Mouse (Mus musculus) midbrain, embryonic 11.5 days (tissue): ENCODE results near the gene Vars. TPM values are rescaled to one million over a fixed set of nuclear protein-coding genes. Genes with fewer than 3 reads are reported as not detected.
"Not testable (repeated sequence)": the region's sequence is repeated elsewhere in the genome, so short reads cannot be mapped to it uniquely, and the experiment has no call there.

Experiments used
- ATAC-seq: fragments of 200-750 bp; cut with Nextera tagmentation; 2 replicates; pipeline ENCODE4 v1.8.0; 2017; ENCODE audit warnings: moderate TSS enrichment, moderate library complexity; ENCODE audit not compliant: low FRiP score
- DNase-seq: peaks from one replicate; pipeline ENCODE4 v3.0.0; 2015; ENCODE audit warnings: low spot score; ENCODE audit errors: missing footprints
- H3K27ac ChIP-seq: fragments of 300-500 bp; sonication (generic); 2 replicates; pipeline ENCODE4 v1.5.1; 2014; ENCODE audit warnings: low read depth, low read length
- H3K27me3 ChIP-seq: fragments of 300-500 bp; sonication (generic); 2 replicates; pipeline ENCODE4 v1.6.1; 2014; ENCODE audit warnings: mild to moderate bottlenecking, low read length, moderate library complexity, mixed read lengths; ENCODE audit not compliant: control insufficient read depth, insufficient read depth
- H3K36me3 ChIP-seq: fragments of 300-500 bp; sonication (generic); 2 replicates; pipeline ENCODE4 v1.6.1; 2014; ENCODE audit warnings: mild to moderate bottlenecking, low read length, moderate library complexity, mixed read lengths; ENCODE audit not compliant: control insufficient read depth, insufficient read depth
- H3K4me1 ChIP-seq: fragments of 300-500 bp; sonication (generic); 2 replicates; pipeline ENCODE4 v1.6.1; 2014; ENCODE audit warnings: low read length; ENCODE audit not compliant: control insufficient read depth, insufficient read depth
- H3K4me2 ChIP-seq: fragments of 300-500 bp; sonication (generic); 2 replicates; pipeline ENCODE4 v1.6.1; 2014; ENCODE audit warnings: mild to moderate bottlenecking, moderate library complexity
- H3K4me3 ChIP-seq: fragments of 300-500 bp; sonication (generic); 2 replicates; pipeline ENCODE4 v1.5.1; 2014; ENCODE audit warnings: low read depth, low read length
- H3K9ac ChIP-seq: fragments of 300-500 bp; sonication (generic); 2 replicates; pipeline ENCODE4 v1.6.1; 2014; ENCODE audit warnings: low read length
- H3K9me3 ChIP-seq: fragments of 300-500 bp; sonication (generic); 2 replicates; pipeline ENCODE4 v1.6.1; 2016; ENCODE audit warnings: low read length; ENCODE audit not compliant: control insufficient read depth
- WGBS: fragments of 180-500 bp; shearing (Covaris S2); extraction: QIAGEN DNeasy Blood & Tissue Kit; methylation state at CpG from one replicate; pipeline ENCODE4 v1.1.7; 2014; 5-methylcytosine and 5-hydroxymethylcytosine counted together
- polyA plus RNA-seq: library from polyadenylated mRNA; unstranded; fragments of >200 nt; fragmentation: Nextera tagmentation; extraction: Ambion mirVana; gene quantifications from 2 replicates; pipeline ENCODE4 v1.2.1, GENCODE M21; 2014

The Vars gene
- polyA plus RNA-seq, 1 experiment from 2014 or later: 81.2 TPM

- H3K36me3 ChIP-seq, H3K4me3 ChIP-seq, H3K27me3 ChIP-seq, H3K27ac ChIP-seq, H3K9ac ChIP-seq, H3K4me1 ChIP-seq, DNase-seq, ATAC-seq, H3K4me2 ChIP-seq, H3K9me3 ChIP-seq: not testable (repeated sequence)
- WGBS: 36% methylated on average over 30 of the region's 40 CpGs
Observed at GRCm38 (mm10) chr17:34957291-34957690, 43.5 kb upstream of the Vars start.

- H3K9me3 ChIP-seq, ATAC-seq, H3K4me2 ChIP-seq, DNase-seq, H3K4me1 ChIP-seq, H3K27me3 ChIP-seq, H3K36me3 ChIP-seq, H3K9ac ChIP-seq, H3K27ac ChIP-seq, H3K4me3 ChIP-seq: not testable (repeated sequence)
- WGBS: 29% methylated on average over 19 of the region's 40 CpGs
Observed at GRCm38 (mm10) chr17:34957966-34958365, 42.8 kb upstream of the Vars start.

- DNase-seq, H3K4me1 ChIP-seq, H3K36me3 ChIP-seq, ATAC-seq, H3K27me3 ChIP-seq, H3K9me3 ChIP-seq, H3K27ac ChIP-seq, H3K9ac ChIP-seq: not testable (repeated sequence)
- WGBS: 1% methylated on average over 22 of the region's 47 CpGs
- Histone ChIP-seq H3K4me3 (peak overlapping the region; percentile 25; the same call in 1 of the 2 replicates), H3K4me2 (peak overlapping the region; percentile 77)
Observed at GRCm38 (mm10) chr17:34958734-34959129, 42.1 kb upstream of the Vars start.

GRCm38 (mm10) chr17:34959130-34959778 is 41.5 kb upstream of the Vars start, which contains the start of gene Hspa1b:
Hspa1b (minus strand) TSS chr17:34959238.
- Histone ChIP-seq H3K4me3 (peak within 1 kb of the TSS; percentile 42), H3K4me2 (peak within 1 kb of the TSS; percentile 77), H3K27ac (peak within 1 kb of the TSS; percentile 56; the same call in 1 of the 2 replicates), H3K9ac (peak within 1 kb of the TSS; percentile 64)
- H3K9me3 ChIP-seq, H3K27me3 ChIP-seq, H3K36me3 ChIP-seq, H3K4me1 ChIP-seq: not testable (repeated sequence)
- under 1% methylated on average over 30 of the region's 32 CpGs for WGBS
- ATAC-seq: peak; percentile 95
- peak; percentile 97 for DNase-seq

GRCm38 (mm10) chr17:34959881-34960515 is 40.8 kb upstream of the Vars start:
- 13% methylated on average over 12 of the region's 12 CpGs for WGBS
- Histone ChIP-seq H3K9me3 (no peaks in the 10 kb centered on the region), H3K27me3 (peaks cover 5% of the 10 kb centered on the region), H3K36me3 (no peaks in the 10 kb centered on the region), H3K9ac (peak overlapping the region; percentile 64), H3K4me3 (peak overlapping the region; percentile 42), H3K4me1 (peaks cover 4% of the 10 kb centered on the region), H3K27ac (peak overlapping the region; percentile 56; the same call in 1 of the 2 replicates), H3K4me2 (peak overlapping the region; percentile 77)
- DNase-seq (peak; percentile 88), ATAC-seq (no peak)

GRCm38 (mm10) chr17:34960702-34961493 is 39.9 kb upstream of the Vars start:
- Histone ChIP-seq H3K27me3 (peaks cover 5% of the 10 kb centered on the region), H3K9ac (no peak overlapping the region)
- ATAC-seq: no peak

GRCm38 (mm10) chr17:34962125-34962524 is 38.7 kb upstream of the Vars start:
- no peak overlapping the region for H3K9ac ChIP-seq
- peaks cover 4% of the 10 kb centered on the region for H3K4me1 ChIP-seq
- no peaks in the 10 kb centered on the region for H3K27me3 ChIP-seq
- no peak for ATAC-seq
- H3K27ac ChIP-seq: no peak overlapping the region
- H3K4me3 ChIP-seq: no peak overlapping the region
- no peak for DNase-seq
- H3K4me2 ChIP-seq: no peak overlapping the region
- H3K9me3 ChIP-seq: no peaks in the 10 kb centered on the region
- H3K36me3 ChIP-seq: no peaks in the 10 kb centered on the region
- 44% methylated on average over 3 of the region's 3 CpGs for WGBS

More at GRCm38 (mm10) chr17:34960702-34961493, 39.9 kb upstream of the Vars start:
- no peak for DNase-seq
- Histone ChIP-seq H3K9me3 (no peaks in the 10 kb centered on the region), H3K4me2 (no peak overlapping the region), H3K27ac (no peak overlapping the region), H3K4me1 (peaks cover 4% of the 10 kb centered on the region), H3K36me3 (no peaks in the 10 kb centered on the region), H3K4me3 (no peak overlapping the region)

GRCm38 (mm10) chr17:34962841-34963240 is 37.9 kb upstream of the Vars start:
- Histone ChIP-seq H3K27ac (no peak overlapping the region), H3K4me3 (no peak overlapping the region), H3K27me3 (peaks cover 3% of the 10 kb centered on the region; the same call in 1 of the 2 replicates), H3K36me3 (no peaks in the 10 kb centered on the region), H3K9me3 (no peaks in the 10 kb centered on the region), H3K4me2 (no peak overlapping the region), H3K9ac (no peak overlapping the region), H3K4me1 (peaks cover 4% of the 10 kb centered on the region)
- DNase-seq (no peak), ATAC-seq (no peak)
- WGBS: 54% methylated on average over 1 of the region's 1 CpGs

- DNase-seq (no peak), ATAC-seq (no peak)
- Histone ChIP-seq H3K4me3 (no peak overlapping the region), H3K27me3 (peaks cover 17% of the 10 kb centered on the region), H3K9ac (no peak overlapping the region), H3K4me2 (no peak overlapping the region), H3K9me3 (no peaks in the 10 kb centered on the region), H3K27ac (no peak overlapping the region), H3K36me3 (no peaks in the 10 kb centered on the region), H3K4me1 (peaks cover 3% of the 10 kb centered on the region)
- WGBS: 5% methylated on average over 1 of the region's 1 CpGs
Observed at GRCm38 (mm10) chr17:34964640-34965049, 36.1 kb upstream of the Vars start.
